Mouse (Mus musculus) testis, adult 2 months (tissue): ENCODE results near the gene Scly.

ENCODE experiments used
- CTCF ChIP-seq: fragments of 200-500 bp; IDR thresholded peaks from 2 replicates; pipeline ENCODE4 v1.5.1; 2012; ENCODE audit warnings: low read depth, mild to moderate bottlenecking, inconsistent platforms, low read length, moderate library complexity; ENCODE audit not compliant: control insufficient read depth, insufficient read depth, insufficient replicate concordance
- POLR2A ChIP-seq: fragments of 200-500 bp; IDR thresholded peaks from 2 replicates; pipeline ENCODE4 v1.6.1; 2012; ENCODE audit warnings: low read depth, mild to moderate bottlenecking, inconsistent platforms, low read length, moderate library complexity; ENCODE audit not compliant: control insufficient read depth

DNA sequence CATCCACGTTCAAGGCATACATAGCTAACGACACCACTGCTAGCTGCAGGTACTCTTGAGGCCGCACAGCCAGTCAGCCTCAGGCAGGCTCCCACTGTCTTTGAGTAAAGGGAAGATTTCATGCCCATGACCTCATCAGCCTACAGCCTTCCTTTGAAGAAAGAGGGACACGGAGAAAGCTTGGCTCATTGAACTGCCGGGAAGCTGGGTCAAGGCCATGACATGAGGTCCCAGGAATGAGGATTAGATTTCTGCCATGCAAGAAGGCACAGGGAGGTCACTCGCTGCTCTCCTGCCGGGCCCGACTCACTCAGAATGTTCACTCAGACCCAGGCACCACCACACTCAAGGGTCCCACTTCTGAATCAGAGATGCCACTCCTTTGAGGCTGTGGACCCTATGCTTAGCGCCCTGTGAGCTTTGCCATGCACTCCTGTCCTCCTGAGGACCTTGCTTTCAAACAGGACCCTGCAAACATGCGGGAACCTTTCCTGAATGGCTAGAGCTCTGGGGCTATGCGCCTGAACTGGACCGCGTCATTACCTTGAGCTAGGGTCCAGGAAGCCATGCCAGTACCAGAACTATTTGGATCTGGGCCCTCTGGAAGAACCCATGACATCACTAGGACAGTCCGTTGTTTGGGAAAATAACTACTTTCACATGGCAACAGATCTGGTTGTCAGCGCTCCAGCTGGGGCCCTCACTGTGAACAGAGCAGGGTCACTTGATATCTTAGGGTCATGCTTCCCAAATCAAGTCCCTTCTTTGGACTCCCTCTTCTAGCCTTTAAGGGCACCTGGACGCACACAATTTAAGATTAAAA, 66.9 kb downstream of the Scly start:
- no peak for TF ChIP-seq POLR2A
- no peak for TF ChIP-seq CTCF
